Mouse (Mus musculus): ENCODE results near the gene Gbx1.

GRCm38 (mm10) chr5:24533391-24533790 is 6.4 kb upstream of the Gbx1 start:
- TF ChIP-seq CTCF (IDR thresholded peaks at IDR 0.05; ENCODE audit: borderline replicate concordance, extremely low read depth, insufficient read depth, insufficient read length) (no peak), POLR2A (IDR thresholded peaks at IDR 0.05; ENCODE audit: borderline replicate concordance, extremely low read depth, insufficient read depth, insufficient read length, poor library complexity, severe bottlenecking) (no peak)
